Mouse (Mus musculus) heart, adult 18-20 months (tissue): ENCODE results near the gene Fh1. TPM values are rescaled to one million over a fixed set of nuclear protein-coding genes. Genes with fewer than 3 reads are reported as not detected.

ENCODE experiments used
- DNase-seq, 2 experiments: peaks; one replicate each; pipeline ENCODE4 v3.0.0; 2021 to 2022; ENCODE audit warnings: mixed read lengths in 1 of 2
- total RNA-seq, 2 experiments: library from RNA; stranded (reverse); gene quantifications; 2 replicates each; pipeline ENCODE4 v1.2.3; 2021

Gene Fh1
- total RNA-seq, 2 experiments from 2014 or later, result 574 to 599 TPM

DNA sequence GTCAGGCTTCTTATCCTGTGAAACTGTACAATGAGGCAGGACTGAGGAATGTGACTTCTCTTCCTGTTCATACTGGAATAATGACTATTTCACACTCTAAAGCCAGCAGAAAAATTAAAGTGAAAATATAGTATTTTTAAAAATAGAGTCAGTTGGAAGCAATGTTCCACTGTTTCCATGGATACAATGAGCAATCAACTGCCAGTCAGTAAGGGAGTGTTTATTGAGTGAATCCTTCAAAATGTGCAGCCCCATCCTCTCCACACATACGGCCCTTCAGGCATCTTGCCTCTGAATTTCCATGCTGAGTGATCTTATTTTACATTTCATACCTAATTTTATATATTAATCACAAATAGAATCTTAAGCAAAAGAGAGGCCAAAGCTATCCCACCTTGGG, 74.8 kb downstream of the Fh1 start:
- no peak for DNase-seq

Other genes with a start within 250 kb of the Fh1 start
- gene Rgs7, start 133.1 kb downstream of the Fh1 start, total RNA-seq, result 1 to 10 TPM; 1.2 to 3.8 TPM
- gene Kmo, start 5.3 kb downstream of the Fh1 start, total RNA-seq, result under 1 TPM; 0.51 to 0.62 TPM
- gene Opn3, start 67.1 kb upstream of the Fh1 start, total RNA-seq, result 1 to 10 TPM; 4.2 TPM
- 10 to 100 TPM in 1 of 2 experiments, 1 to 10 TPM in 1; 7.2 to 12.5 TPM for gene Chml, start 67.3 kb upstream of the Fh1 start, total RNA-seq
- gene Wdr64, start 73.0 kb upstream of the Fh1 start, total RNA-seq, result not detected